Mouse (Mus musculus) retina, embryonic 14.5 days (tissue): ENCODE data around the gene Npm1.

Source experiments
- DNase-seq: peaks from one replicate; pipeline ENCODE4 v3.0.0-alpha.2; 2015; ENCODE audit warnings: low spot score

Npm1 gene

DNA sequence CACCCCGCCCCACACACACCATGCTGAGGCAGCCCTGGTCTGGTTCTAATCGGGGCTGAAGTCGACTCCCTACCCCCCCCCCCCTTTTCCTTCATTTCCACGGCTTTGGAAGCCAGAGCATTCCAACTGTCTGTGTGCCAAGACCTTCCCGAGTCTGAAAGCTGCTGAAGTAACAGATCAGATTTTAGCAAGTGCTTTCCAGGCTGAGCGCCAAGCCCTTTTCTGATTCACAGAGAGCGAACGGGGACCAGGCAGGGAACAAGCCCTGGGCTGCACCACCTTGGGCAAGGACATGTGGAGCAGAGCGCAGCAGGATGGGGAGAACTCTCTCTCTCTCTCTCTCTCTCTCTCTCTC, 16.9 kb downstream of the Npm1 start:
- no peak for DNase-seq

GRCm38 (mm10) chr11:33145201-33146142, 17.5 kb downstream of the Npm1 start:
- DNase-seq = no peak

- no peak for DNase-seq
Observed at GRCm38 (mm10) chr11:33143906-33144305, 19.1 kb downstream of the Npm1 start.

GRCm38 (mm10) chr11:33142801-33143200, 20.2 kb downstream of the Npm1 start:
- no peak for DNase-seq

- DNase-seq = no peak
Observed at GRCm38 (mm10) chr11:33140111-33140460, 22.9 kb downstream of the Npm1 start.

GRCm38 (mm10) chr11:33139458-33140110, 23.4 kb downstream of the Npm1 start:
- no peak for DNase-seq

GRCm38 (mm10) chr11:33138686-33139085, 24.3 kb downstream of the Npm1 start:
- no peak for DNase-seq

DNA sequence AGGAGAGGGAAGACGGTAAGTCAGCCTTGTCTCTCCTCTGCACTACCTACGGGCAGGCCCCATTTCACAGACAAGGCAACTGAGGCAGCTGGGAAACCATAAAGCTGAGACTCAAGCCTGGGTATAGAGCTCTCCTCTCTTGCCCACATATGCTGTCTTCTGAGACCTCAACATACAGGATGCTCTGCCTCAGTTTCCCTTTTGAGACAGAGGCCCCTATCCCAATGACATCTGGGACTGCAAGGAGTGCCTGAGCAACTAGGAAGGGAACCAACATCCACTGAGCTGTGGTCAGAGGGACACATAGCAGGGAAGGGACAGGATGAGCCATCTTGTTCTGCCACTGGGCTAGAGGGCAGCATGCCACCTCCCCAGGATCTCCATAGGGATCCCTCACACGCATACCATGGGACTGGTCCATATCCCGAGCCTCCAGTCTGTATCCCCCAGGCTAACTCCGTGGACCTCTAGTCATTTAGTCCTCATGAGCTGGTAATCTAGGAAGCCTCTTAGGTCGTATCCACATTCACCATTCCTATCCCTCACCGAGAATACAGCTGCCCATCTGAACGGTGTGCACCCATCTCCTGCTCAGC, 28.5 kb downstream of the Npm1 start:
- no peak for DNase-seq

- no peak for DNase-seq
Observed at GRCm38 (mm10) chr11:33132619-33133338, 30.2 kb downstream of the Npm1 start.

DNA sequence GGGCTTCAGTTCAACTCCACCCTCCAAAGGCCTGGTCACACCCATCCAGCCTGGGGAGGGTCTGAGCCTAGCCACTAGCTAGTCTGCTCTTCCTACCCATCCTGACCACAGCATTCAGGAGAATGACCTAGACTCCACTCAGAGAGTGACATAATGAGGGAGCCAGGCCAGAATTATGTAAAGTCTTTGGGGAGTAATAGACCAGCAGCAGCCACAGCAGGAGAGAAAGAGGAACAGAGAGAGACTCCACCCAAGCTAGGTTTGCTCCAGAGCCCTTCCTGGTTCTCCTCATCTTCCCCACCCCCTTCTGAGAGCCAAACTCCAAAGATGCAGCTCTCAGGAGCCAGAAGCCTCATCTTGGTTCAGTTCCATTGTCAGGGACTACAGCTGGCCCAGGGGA, 35.9 kb downstream of the Npm1 start:
- DNase-seq = no peak

GRCm38 (mm10) chr11:33122575-33123268, 40.3 kb downstream of the Npm1 start:
- DNase-seq = peak; percentile 66

- no peak for DNase-seq
Observed at GRCm38 (mm10) chr11:33119556-33119955, 43.5 kb downstream of the Npm1 start.

GRCm38 (mm10) chr11:33119116-33119515, 43.9 kb downstream of the Npm1 start:
- no peak for DNase-seq

- no peak for DNase-seq
Observed at GRCm38 (mm10) chr11:33118480-33118879, 44.5 kb downstream of the Npm1 start.

DNA sequence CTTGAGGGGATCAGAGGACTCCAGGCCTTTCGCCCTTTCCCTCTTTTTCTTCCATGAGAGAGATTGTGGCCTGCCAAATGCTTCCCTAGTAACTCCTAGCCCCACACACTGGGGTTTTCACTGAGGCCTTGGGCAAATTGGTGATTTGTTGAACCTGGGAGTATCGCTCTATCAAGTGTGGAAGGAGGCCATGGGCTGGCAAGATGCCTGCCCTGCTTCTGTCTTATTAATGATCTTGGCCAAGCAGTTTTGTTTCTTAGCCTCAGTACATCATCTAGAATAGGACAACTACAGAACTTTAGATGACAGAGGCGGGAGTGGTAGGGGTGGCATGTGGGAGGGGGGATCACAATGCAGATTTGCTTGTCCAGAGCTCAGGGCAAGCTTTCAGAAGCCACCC, 47.2 kb downstream of the Npm1 start:
- no peak for DNase-seq

GRCm38 (mm10) chr11:33112407-33112806, 50.6 kb downstream of the Npm1 start:
- DNase-seq = no peak

DNA sequence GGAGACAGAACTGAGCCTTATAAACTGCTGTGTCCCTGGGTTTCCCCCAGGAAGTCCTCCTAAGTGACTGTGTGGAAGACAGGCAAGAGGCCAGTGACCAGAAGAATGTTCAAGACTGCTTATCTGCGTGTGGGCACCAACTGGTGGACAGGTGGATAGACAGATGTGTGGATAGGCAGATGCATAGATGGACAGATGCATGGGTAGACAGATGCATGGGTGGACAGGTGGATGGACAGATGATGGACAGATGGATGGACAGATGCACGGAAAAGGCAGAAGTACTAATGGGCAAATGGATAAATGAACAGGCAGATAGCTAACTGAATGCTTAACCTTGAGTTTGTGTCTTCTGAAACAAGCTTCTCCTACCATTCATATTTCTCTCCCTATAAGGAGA, 52.9 kb downstream of the Npm1 start:
- DNase-seq = no peak

- no peak for DNase-seq
Observed at GRCm38 (mm10) chr11:33107540-33107939, 55.5 kb downstream of the Npm1 start.

- peak; percentile 49 for DNase-seq
Observed at GRCm38 (mm10) chr11:33104911-33105316, 58.1 kb downstream of the Npm1 start.

- no peak for DNase-seq
Observed at GRCm38 (mm10) chr11:33103291-33103943, 59.6 kb downstream of the Npm1 start.
